Mouse (Mus musculus): ENCODE data around the gene Ptbp3.

Ptbp3 gene

DNA sequence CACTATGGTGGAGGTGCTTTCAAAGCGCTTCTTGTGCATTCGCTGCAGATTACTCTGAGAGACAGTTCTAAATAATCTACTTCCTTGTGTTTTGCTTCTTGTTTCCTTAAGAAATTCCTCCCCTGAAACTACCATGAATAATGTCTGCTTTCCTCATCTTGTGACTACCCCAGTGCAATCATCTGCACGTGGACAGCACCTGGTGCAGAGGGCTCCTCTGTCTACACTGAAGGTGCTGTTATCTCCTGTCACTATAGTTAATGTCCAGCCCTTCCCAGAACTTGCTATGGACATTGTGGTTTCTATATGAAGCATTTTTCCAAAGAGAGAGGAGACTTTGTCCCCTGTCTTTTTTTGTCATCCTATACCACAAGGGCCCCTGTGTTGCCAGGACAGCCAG, 4.4 kb upstream of the Ptbp3 start:
- no peak for DNase-seq

DNA sequence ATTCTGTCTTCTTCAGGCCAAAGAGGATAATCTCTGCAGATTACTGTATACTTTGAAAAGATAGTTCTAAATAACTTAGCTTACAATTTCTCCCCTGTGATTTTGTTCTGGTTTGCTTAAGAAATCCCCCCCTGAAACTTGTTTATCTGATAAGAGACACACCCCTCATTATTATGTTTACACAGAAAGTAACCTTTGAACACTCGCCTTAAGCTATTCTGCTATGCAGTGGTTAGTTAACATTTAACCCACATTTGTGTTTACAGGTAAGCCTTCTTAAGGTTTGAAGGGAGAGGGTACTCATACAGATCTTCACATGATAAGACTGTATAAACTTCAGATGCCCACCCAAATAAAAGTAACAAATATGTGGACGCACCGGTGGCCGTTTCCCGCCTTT, 3.7 kb upstream of the Ptbp3 start:
- no peak for DNase-seq

DNA sequence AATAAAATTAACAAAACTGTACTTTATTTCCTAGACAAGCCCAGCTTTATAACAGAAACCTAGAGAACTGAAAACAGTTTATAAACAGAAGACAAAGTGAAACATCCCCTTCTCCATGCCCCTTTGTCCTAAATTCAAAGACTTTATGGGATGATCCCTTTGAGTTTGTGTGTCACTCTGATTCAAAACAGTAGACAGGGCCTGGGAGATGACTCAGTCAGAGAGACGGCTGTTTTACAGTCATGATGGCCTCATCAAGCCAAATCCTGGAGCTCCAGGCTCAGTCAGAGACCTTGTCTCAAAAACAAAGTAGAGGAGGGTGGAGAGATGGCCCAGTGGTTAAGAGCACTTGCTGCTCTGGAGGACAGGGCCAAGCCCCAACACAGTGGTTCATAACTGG, 2.7 kb upstream of the Ptbp3 start:
- no peak for DNase-seq

DNA sequence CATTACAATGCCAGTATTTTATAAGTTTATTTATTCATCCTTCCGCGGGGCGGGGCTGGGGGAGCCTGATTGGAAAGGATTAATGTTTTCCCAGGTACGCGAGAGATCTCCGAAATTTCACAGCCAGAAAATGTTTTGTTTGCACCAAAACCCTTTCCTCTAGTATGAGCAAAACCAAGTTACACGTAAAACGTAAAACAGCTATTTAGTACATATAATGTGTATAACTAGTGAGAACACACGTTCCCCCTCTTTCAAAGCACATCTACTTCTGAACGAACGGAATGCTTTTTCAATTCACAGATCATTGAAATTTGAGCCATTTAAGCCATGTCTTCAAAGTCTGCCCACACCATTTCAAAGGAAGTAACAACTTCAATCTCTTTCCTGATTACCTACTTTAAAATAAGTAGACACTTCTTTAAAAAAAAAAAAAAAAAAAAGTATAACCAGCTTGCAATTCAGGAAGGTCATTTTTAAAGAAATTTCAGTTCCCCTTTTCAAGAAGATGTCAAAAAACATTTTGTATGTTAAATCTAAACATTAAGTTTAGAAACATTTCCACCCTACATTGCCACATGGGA, 905 bp upstream of the Ptbp3 start:
- DNase-seq = no peak

DNA sequence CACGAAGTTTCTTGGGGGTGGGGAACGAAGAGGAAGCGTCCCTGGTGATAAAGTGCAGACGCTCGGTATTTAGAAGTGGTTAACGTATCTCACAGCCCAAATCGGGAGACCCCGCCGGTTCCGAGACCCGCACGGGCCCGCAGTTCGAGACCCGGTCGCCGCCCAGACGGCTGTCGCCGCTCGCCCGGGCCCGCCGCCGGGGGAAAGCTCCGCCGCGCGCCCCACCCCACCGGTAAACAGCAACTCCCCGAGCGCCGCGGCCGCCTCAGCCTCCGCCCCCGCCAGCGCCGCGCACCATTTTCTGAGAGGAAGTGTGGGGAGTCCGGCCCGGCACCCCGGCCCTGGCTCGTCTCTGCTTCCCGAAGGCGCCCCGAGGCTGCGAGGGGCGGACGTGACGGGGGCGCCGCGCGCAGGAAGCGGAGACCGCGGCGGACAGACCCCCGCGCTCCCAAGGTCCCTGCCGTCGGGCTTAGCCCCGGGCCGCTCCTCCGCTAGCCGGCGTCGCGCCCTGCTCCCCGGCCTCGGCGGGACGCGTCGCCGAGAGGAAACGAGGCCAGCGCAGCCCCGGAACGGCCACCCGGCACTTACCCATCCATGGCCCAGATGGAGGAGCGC, 497 bp downstream of the Ptbp3 start:
- DNase-seq = peak; percentile 85

DNA sequence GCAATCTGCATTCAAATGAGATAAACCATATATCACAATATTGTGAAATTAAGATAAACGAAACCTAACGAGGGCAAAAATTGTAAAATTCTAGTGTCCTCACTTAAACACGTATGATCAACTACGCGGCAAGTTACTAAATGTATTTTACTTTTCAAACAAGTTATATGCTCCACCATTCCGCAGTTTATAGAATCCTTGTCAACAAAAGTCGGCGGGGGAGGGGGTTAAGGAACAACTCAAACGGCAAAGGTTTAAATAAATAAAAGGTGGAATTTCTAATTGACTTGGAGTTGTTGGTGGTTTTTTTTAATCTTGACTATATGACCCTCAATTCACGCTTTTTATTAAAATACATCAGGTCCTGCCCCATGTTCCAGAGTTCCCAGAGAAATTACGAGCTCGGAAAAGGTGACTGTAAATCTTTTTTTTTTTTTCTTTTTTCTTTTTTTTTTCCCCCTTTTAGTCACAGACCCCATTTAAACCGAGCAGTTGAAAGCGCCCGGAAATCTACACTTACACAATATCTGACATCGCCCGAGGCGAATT, 1.1 kb downstream of the Ptbp3 start:
- no peak for DNase-seq

DNA sequence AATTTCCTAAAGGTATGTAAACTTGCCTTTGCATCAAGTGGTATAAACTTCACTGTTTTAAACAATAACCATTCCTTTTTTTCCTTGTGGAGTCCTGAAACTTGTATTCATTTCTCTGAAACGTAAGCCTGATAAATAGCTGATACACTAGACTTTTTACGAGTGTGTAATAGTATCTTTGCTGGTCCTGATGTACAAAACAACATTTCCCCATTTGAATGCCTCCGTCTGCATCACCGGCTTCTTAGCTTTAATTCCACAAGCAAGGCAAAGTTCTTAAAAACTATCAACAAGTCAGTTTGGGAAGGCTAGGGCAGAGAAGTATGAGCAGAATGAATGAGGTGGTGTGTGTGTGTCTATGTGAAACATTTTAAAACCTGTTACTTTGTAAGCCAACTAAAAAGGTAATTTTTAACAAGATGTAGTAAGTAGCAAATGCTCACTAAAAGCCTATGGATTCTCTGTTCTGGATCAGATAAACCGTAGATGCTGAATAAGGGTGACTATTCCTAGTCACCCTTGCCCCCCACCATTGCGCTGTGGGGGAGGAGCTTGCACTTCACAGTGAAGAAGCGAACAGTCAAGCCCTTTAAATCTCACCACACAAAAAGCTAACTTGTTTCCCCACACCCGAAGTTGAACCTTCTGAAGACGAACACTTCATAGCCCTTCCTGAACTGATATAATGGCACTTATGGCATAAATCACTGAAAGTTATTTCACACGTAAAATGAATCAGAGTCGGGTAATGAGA, 1.9 kb downstream of the Ptbp3 start:
- peak; percentile 46 for DNase-seq

DNA sequence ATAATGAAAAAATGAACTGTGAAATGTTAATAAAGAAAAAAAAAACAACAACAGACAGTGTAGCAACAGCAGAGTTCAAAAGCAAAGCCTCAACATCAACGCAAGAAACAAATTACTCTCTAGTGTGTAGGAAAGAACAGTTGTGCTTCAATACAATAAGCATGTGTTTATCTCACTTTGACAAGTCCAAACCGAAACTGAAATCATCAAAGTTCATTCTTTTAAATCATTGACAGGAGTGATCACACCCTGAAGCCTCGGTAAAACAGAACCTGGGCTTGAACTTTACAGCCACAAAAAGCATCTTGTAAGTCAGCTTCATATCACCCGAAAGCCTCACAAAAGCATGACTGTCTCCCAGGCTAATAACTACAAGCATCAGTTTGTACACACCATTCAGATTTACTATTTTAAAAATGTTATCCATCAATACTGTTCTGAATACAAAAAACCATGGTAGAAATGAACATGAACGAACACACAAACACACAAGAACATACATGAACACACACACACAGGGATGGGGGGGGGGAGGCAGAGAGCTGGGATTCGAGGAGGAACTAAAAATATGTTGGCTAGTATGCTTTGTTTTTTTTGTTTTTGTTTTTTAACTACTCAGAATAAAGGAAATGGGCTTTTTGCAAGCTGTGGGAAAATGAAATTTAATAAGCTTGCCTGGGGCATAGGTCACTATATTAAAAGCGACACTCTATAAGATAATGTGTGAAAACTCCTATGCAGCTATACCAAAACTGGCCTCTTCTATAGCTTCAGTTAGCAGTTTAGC, 2.7 kb downstream of the Ptbp3 start:
- DNase-seq = no peak

DNA sequence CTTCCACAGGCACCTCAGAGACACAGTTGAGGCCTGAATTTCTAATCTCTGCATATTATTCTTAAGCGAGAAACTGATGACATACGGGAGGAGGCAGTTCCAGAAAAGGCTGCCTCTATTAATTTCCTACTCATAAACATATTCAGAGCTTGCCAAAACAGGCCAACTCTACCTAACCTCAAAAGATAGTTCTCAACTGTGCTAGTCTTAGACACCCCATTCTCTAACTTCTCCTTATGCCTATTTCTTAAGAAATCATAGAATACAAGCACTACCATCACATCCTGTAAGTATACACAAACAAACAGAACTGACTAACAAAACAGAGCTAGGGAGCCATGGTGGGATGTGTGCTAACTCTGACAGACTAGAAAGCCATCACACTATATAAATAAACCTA, 4.5 kb downstream of the Ptbp3 start:
- DNase-seq = no peak

DNA sequence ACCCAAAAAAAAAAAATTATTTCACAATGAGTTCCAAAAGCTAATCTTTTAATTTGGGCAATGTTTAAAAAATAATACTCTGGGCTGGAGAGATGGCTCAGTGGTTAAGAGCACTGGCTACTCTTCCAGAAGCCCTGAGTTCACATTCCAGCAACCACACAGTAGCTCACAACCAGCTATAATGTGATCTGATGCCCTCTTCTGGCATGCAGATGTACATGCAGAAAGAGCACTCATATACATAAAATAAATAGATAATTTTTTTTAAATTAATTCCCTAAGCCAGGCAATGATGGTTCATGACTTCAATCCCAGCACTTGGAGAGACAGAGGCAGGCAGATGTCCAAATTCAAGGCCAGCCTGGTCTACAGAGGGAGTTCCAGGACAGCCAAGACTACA, 6.2 kb downstream of the Ptbp3 start:
- DNase-seq = no peak

DNA sequence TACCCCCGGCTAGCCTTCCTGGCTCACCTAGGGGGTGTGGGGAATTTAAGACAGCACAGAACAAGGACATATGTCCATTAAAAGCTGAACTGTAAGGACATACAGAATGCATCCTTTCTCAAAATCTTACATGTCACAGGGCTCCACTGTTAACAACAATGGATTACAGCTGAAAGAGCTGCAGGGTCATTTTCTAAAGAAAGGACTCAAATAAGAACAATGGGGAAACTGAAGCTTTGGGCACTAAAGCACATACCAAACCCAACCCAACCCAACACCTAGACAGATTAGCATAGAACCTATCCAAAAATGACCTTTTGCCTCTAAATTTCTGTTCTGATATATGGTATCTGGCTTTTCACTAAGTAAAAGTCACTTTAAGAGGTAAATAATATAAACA, 12.9 kb downstream of the Ptbp3 start:
- no peak for DNase-seq

DNA sequence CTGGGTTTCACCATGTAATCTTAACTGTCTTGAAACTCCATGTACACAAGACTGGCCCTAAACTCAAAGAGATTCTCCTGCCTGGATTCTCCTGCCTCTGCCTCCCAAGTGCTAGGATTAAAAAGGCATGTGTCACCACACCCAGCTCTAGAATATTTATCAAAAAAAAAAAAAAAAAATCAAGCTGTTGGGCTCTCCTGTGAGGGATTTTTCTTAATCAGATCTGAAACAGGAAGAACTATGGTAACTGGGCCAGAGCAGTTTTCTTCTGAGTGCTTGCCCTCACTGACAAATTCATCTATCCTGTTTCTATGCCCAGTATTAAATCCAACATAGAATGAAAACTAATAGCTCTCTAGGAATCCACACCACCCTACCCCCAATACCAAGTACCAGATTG, 13.5 kb downstream of the Ptbp3 start:
- no peak for DNase-seq

DNA sequence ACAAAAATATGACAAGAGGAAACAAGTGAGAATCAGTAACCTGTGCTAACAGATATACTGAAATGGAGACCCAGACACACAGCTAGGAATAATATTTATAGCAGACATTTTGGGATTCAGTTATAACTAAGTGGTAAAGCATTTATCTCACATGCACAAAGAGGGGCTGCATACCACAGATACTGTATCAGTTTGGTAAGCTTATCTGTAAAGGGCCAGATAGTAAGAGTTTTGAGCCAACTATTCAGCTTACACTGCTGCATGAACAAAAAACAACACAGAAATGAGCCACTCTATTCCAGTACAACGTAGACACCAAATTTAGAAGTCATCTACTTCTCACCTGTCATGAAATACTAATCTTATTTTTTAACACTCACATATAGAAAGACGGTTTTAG, 15.9 kb downstream of the Ptbp3 start:
- no peak for DNase-seq

DNA sequence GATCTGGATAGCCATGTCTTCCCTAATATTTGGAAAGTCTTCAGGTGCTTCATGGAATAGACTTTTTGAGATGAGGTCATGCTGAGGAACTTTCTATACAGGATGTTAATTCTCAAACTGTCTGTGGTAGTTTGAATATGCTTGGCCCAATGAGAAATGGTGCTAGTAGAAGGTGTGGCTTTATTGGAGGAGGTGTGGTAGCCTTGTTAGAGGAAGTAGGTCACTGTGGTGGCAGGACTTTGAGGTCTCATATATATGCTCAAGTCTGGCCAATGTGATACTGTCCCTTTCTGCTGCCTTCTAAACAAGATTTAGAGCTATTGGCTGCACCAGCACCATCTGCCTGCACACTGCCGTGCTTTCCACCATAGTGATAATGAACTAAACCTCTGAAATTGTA, 18.0 kb downstream of the Ptbp3 start:
- no peak for DNase-seq

DNA sequence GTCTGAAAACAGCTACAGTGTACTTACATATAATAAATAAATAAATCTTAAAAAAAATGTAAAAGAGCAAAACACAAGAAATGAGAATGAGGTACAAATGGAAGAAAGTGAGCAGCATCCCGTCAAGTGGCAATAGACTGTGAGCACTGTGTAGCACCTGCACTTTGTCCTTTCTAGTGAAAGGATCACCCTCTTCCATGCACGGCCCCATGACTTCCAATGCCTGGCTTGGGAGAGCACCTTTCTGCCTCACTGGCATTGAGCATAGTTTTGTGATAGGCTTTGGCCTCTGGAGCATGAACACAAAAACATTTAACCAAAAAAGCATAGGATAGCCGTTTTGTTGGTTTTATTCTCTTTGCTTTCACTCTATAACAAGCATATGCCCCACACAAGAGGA, 21.7 kb downstream of the Ptbp3 start:
- DNase-seq = no peak

DNA sequence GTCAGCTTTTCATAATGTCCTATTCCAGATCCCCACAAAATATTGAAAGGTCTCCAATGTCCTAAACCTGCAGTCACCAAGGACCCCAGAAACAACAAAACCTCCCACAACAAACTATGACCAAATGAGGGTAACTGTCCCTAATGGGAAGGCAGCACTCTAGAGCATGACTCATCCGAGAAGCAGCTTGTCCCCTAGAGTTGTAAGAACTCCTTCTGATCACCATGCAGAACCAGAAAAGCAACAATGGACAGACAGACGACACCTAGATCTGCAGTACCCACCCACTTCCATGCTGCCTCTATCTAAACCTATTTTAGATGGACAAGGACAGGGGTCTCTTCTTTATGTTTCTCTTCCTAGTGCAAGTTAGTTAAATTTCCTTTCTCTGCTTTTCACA, 22.4 kb downstream of the Ptbp3 start:
- no peak for DNase-seq

DNA sequence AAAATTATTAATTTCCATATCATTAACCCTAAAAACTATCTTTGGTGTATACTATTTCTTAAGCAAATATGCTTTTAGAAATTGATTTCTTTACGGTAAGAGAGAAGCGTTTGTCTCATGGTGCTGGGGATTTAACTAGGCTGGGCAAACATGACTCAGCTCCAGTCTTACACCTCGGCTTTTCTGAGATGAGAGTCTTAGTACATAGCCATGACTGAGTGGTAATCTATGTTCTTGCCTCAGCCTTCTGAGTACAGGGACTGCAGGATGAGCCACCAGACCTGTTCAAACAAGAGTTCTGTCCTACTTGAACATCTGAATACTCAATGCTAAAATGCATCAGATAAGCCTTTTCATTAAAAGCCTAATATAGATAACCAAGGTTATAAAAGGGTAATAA, 24.3 kb downstream of the Ptbp3 start:
- no peak for DNase-seq

DNA sequence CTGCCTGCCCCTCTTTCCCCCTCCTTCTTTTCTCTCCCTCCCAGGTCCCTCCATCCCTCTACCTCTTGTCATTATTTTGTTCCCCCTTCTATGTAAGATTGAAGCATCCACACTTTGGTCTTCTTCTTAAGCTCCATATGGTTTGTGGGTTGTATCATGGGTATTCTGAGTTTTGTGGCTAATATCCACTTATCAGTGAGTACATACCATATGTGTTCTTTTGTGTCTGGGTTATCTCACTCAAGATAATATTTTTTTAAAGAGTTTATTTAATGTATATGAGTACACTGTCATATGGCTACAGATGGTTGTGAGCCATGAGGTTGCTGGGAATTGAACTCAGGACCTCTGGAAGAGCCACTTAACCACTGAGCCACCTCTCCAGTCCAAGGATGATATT, 38.8 kb downstream of the Ptbp3 start:
- DNase-seq = no peak

DNA sequence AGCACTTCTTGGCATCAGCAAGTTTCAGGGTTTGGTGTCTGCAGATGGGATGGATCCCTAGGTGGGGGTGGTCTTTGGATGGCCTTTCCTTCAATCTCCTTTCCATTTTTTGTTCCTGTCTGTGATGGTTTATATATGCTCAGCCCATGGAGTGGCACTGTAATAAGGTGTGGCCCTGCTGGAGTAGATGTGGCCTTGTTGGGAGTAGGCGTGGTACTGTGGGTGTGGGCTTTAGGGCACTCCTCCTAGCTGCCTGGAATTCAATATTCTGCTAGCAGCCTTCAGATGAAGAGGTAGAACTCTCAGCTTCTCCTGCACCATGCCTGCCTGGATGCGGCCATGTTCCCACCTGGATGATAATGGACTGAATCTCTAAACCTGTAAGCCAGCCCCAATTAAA, 39.6 kb downstream of the Ptbp3 start:
- no peak for DNase-seq

DNA sequence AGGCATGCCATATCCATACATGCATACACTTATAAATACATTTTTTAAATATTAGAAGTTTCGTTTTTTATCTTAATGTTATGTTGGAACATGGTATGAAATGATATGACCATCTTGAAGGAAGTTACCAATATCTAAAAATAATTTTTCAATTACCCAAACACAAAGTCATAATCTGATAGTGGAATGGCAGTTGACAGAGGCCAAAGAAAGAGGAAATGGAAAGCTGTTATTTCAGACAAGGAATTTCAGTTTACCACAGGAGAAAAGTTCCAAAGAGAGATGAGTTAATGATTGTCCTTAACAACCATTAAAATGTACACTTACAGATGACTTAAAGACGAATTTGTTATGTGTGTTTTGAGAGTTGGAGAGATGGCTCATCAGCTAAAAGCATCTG, 41.4 kb downstream of the Ptbp3 start:
- DNase-seq = no peak

DNA sequence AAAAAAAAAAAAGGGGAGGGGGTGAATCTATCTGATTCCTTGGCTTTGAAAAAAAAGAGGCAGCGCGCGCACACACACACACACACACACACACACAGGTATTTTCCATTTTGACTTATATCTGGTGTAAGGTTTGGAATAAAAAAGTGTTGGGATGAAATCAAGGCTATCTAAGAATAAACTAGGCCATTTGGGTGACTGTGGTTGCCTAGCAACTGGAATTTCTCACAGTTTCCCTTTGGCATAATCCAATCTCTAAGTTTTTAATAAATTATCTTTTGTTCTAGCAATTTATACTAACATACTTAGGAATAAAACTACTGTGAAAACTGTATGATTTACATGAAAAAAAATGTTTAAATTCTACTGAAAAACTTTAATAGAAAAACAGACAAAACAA, 42.5 kb downstream of the Ptbp3 start:
- no peak for DNase-seq

DNA sequence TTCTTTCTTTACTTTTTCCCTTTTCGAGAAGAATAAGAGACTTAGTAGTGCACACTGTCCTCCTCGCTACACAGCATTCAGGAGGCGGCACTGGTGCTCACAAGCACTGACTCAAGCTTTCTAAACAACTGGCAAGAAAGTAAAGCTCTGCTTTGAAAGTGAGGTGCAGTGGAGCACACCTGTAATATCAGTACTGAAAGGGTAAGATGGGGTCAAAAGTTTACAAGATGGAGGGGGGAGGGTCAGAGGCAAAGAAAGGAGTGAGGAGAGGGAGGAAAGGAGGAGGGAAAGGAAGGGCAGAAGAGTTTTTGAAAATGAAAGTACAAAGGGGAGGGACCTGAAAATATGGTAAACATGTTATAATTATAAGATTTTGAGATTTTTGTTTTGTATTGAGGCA, 43.7 kb downstream of the Ptbp3 start:
- no peak for DNase-seq

DNA sequence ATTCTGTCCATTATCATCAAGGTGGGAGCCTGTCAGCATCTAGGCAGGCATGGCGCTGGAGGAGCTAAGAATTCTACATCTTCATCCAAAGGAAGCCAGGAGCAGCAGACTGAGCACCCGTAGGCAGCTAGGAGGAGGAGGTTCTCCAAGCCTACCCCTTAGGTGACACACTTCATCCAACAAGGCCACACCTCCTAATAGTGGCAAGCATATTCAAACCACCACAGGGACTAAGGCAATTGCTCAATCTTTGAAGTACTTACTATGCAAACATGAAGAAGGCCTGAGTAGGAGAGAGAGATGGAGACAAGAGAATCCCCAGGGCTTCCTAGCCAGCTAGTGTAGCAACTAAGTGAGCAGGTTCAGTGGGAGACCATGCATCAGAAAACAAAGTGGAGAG, 58.1 kb downstream of the Ptbp3 start:
- DNase-seq = no peak

DNA sequence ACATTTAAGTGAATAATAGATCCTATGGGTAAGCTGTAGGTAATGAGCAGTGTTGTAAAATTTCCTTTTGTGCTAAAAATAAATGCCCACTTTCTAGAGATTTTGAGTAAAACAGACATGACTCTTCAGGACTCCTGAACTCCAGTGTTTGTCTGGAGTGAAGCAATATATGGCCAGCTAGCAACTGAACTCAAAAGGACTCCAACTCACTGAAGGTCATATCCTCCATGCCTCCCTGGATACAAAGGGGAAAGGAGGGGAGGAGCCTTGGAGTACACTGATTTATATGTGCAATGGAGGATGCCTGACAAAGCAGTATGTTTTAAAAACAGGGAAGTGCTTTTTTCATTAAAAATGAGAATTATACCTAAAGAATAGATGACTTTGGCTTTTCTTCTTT, 77.9 kb downstream of the Ptbp3 start:
- DNase-seq = no peak

Data from kidney, postnatal 10 days (tissue).